Mouse (Mus musculus): ENCODE data around the gene Fam222a. TPM values are rescaled to one million over a fixed set of nuclear protein-coding genes. Genes with fewer than 3 reads are reported as not detected.

The Fam222a gene
- total and polyA plus RNA-seq, 2 experiments from 2014 or later = 2.8 to 11.7 TPM

- H3K4me1 ChIP-seq (ENCODE audit: insufficient read depth, low read length) = peaks cover 44% of the 10 kb centered on the region
- no peak for ATAC-seq
- no peak for TF ChIP-seq CTCF (IDR thresholded peaks at IDR 0.05; ENCODE audit: low read depth)
- no peak overlapping the region for H3K27ac ChIP-seq
- no peak overlapping the region for H3K4me3 ChIP-seq (ENCODE audit: low read length)
- no peak for DNase-seq (ENCODE audit: low spot score)
- no peaks in the 10 kb centered on the region for H3K27me3 ChIP-seq (ENCODE audit: insufficient read depth, low read length)
- no peaks in the 10 kb centered on the region for H3K9me3 ChIP-seq (ENCODE audit: low read length)
- H3K36me3 ChIP-seq (ENCODE audit: insufficient read depth, low read length) = no peaks in the 10 kb centered on the region
- WGBS = 60% methylated on average over 12 of the region's 12 CpGs
- H3K4me2 ChIP-seq (ENCODE audit: low read depth, low read length) = no peak overlapping the region
- no peak overlapping the region for H3K9ac ChIP-seq (replicated peaks; ENCODE audit: low read length)
Measured at GRCm38 (mm10) chr5:114573920-114574628, 6.3 kb downstream of the Fam222a start.

- no peaks in the 10 kb centered on the region for H3K36me3 ChIP-seq (ENCODE audit: insufficient read depth, low read length)
- no peaks in the 10 kb centered on the region for H3K27me3 ChIP-seq (ENCODE audit: insufficient read depth, low read length)
- H3K9me3 ChIP-seq (ENCODE audit: low read length) = no peaks in the 10 kb centered on the region
- H3K4me2 ChIP-seq (ENCODE audit: low read depth, low read length) = peak overlapping the region; percentile 37
- WGBS = 41% methylated on average over 11 of the region's 11 CpGs
- no peak overlapping the region for H3K27ac ChIP-seq
- H3K4me1 ChIP-seq (ENCODE audit: insufficient read depth, low read length) = peaks cover 39% of the 10 kb centered on the region
- H3K9ac ChIP-seq (replicated peaks; ENCODE audit: low read length) = no peak overlapping the region
- ATAC-seq = no peak
- TF ChIP-seq CTCF (IDR thresholded peaks at IDR 0.05; ENCODE audit: low read depth) = no peak
- DNase-seq (ENCODE audit: low spot score) = no peak
- H3K4me3 ChIP-seq (ENCODE audit: low read length) = no peak overlapping the region
Measured at GRCm38 (mm10) chr5:114575010-114575409, 7.2 kb downstream of the Fam222a start.

GRCm38 (mm10) chr5:114575530-114575929 is 7.7 kb downstream of the Fam222a start:
- no peaks in the 10 kb centered on the region for H3K9me3 ChIP-seq (ENCODE audit: low read length)
- H3K9ac ChIP-seq (replicated peaks; ENCODE audit: low read length) = 0 out of 2 replicates have a peak overlapping the region, but pooled peaks have one; percentile 5
- peak overlapping the region; percentile 37 for H3K4me2 ChIP-seq (ENCODE audit: low read depth, low read length)
- H3K4me3 ChIP-seq (ENCODE audit: low read length) = no peak overlapping the region
- no peak for TF ChIP-seq CTCF (IDR thresholded peaks at IDR 0.05; ENCODE audit: low read depth)
- H3K4me1 ChIP-seq (ENCODE audit: insufficient read depth, low read length) = peaks cover 36% of the 10 kb centered on the region
- H3K27me3 ChIP-seq (ENCODE audit: insufficient read depth, low read length) = no peaks in the 10 kb centered on the region
- no peaks in the 10 kb centered on the region for H3K36me3 ChIP-seq (ENCODE audit: insufficient read depth, low read length)
- ATAC-seq (no peak), DNase-seq (ENCODE audit: low spot score) (peak; percentile 49)
- WGBS = 48% methylated on average over 7 of the region's 7 CpGs
- peak overlapping the region; percentile 51; the same call in 1 of the 2 replicates for H3K27ac ChIP-seq

GRCm38 (mm10) chr5:114575986-114576605 is 8.3 kb downstream of the Fam222a start:
- Histone ChIP-seq H3K9ac (replicated peaks; ENCODE audit: low read length) (0 out of 2 replicates have a peak overlapping the region, but pooled peaks have one; percentile 5), H3K4me2 (ENCODE audit: low read depth, low read length) (peak overlapping the region; percentile 37; the same call in 1 of the 2 replicates), H3K4me1 (ENCODE audit: insufficient read depth, low read length) (peaks cover 35% of the 10 kb centered on the region), H3K9me3 (ENCODE audit: low read length) (no peaks in the 10 kb centered on the region), H3K4me3 (ENCODE audit: low read length) (no peak overlapping the region), H3K36me3 (ENCODE audit: insufficient read depth, low read length) (no peaks in the 10 kb centered on the region), H3K27me3 (ENCODE audit: insufficient read depth, low read length) (no peaks in the 10 kb centered on the region), H3K27ac (peak overlapping the region; percentile 51; the same call in 1 of the 2 replicates)
- no peak for ATAC-seq
- DNase-seq (ENCODE audit: low spot score) = peak; percentile 61
- 63% methylated on average over 16 of the region's 16 CpGs for WGBS
- no peak for TF ChIP-seq CTCF (IDR thresholded peaks at IDR 0.05; ENCODE audit: low read depth)

GRCm38 (mm10) chr5:114578361-114578760 is 10.5 kb downstream of the Fam222a start:
- 29% methylated on average over 20 of the region's 20 CpGs for WGBS
- H3K27ac ChIP-seq = no peak overlapping the region
- H3K9me3 ChIP-seq (ENCODE audit: low read length) = no peaks in the 10 kb centered on the region
- H3K9ac ChIP-seq (replicated peaks; ENCODE audit: low read length) = no peak overlapping the region
- no peak for TF ChIP-seq CTCF (IDR thresholded peaks at IDR 0.05; ENCODE audit: low read depth)
- no peak overlapping the region for H3K4me2 ChIP-seq (ENCODE audit: low read depth, low read length)
- no peak overlapping the region for H3K4me3 ChIP-seq (ENCODE audit: low read length)
- DNase-seq (ENCODE audit: low spot score) = no peak
- peaks cover 27% of the 10 kb centered on the region for H3K4me1 ChIP-seq (ENCODE audit: insufficient read depth, low read length)
- ATAC-seq = no peak
- no peaks in the 10 kb centered on the region for H3K27me3 ChIP-seq (ENCODE audit: insufficient read depth, low read length)
- no peaks in the 10 kb centered on the region for H3K36me3 ChIP-seq (ENCODE audit: insufficient read depth, low read length)

GRCm38 (mm10) chr5:114579714-114580357 is 12.0 kb downstream of the Fam222a start:
- Histone ChIP-seq H3K36me3 (ENCODE audit: insufficient read depth, low read length) (no peaks in the 10 kb centered on the region), H3K4me2 (ENCODE audit: low read depth, low read length) (no peak overlapping the region), H3K27ac (no peak overlapping the region), H3K4me1 (ENCODE audit: insufficient read depth, low read length) (peaks cover 22% of the 10 kb centered on the region), H3K9me3 (ENCODE audit: low read length) (no peaks in the 10 kb centered on the region), H3K9ac (replicated peaks; ENCODE audit: low read length) (no peak overlapping the region), H3K4me3 (ENCODE audit: low read length) (no peak overlapping the region), H3K27me3 (ENCODE audit: insufficient read depth, low read length) (no peaks in the 10 kb centered on the region)
- DNase-seq (ENCODE audit: low spot score) (peak; percentile 55), ATAC-seq (peak; percentile 67; the same call in 1 of the 2 replicates)
- no peak for TF ChIP-seq CTCF (IDR thresholded peaks at IDR 0.05; ENCODE audit: low read depth)
- 57% methylated on average over 8 of the region's 8 CpGs for WGBS

All from hindbrain, postnatal 0 days (tissue).